Mouse (Mus musculus) heart, postnatal 4 days (tissue): ENCODE measurements at regions not wholly inside any gene's neighbourhood (a gene's known extent, or its start where the extent isn't known, plus 50 kb on each side); places are given as distances from the start of the nearest gene placed in this dataset.

ENCODE experiments used
- DNase-seq: peaks from one replicate; pipeline ENCODE4 v3.0.0; 2021

GRCm38 (mm10) chr10:51792030-51792429, 114.5 kb downstream of the Rfx6 start:
- DNase-seq, result peak; percentile 10

GRCm38 (mm10) chr10:51793876-51794275, 116.3 kb downstream of the Rfx6 start:
- no peak for DNase-seq

GRCm38 (mm10) chr10:51816626-51817025, 139.1 kb downstream of the Rfx6 start:
- DNase-seq, result no peak

GRCm38 (mm10) chr10:51823900-51824299, 146.3 kb downstream of the Rfx6 start:
- no peak for DNase-seq

- DNase-seq, result no peak
Observed at GRCm38 (mm10) chr10:51826431-51826964, 148.9 kb downstream of the Rfx6 start.

GRCm38 (mm10) chr10:51832459-51832858, 154.9 kb downstream of the Rfx6 start:
- no peak for DNase-seq

- DNase-seq, result no peak
Observed at GRCm38 (mm10) chr10:51843099-51843498, 165.5 kb downstream of the Rfx6 start.

- no peak for DNase-seq
Observed at GRCm38 (mm10) chr10:51846287-51846686, 168.7 kb downstream of the Rfx6 start.

- no peak for DNase-seq
Observed at GRCm38 (mm10) chr10:51869409-51869808, 152.9 kb upstream of the Vgll2 start.

GRCm38 (mm10) chr10:51911066-51911691, 111.1 kb upstream of the Vgll2 start:
- DNase-seq, result no peak

- no peak for DNase-seq
Observed at GRCm38 (mm10) chr10:51912096-51912495, 110.2 kb upstream of the Vgll2 start.

- no peak for DNase-seq
Observed at GRCm38 (mm10) chr10:51926644-51927043, 95.7 kb upstream of the Vgll2 start.

GRCm38 (mm10) chr10:51929341-51929740, 93.0 kb upstream of the Vgll2 start:
- no peak for DNase-seq

- no peak for DNase-seq
Observed at GRCm38 (mm10) chr10:51930266-51930665, 92.0 kb upstream of the Vgll2 start.

- peak; percentile 12 for DNase-seq
Observed at GRCm38 (mm10) chr10:51930696-51931095, 91.6 kb upstream of the Vgll2 start.

GRCm38 (mm10) chr10:51935482-51935881, 86.8 kb upstream of the Vgll2 start:
- no peak for DNase-seq

- no peak for DNase-seq
Observed at GRCm38 (mm10) chr10:51941192-51941591, 81.1 kb upstream of the Vgll2 start.

GRCm38 (mm10) chr10:51945701-51946100, 76.6 kb upstream of the Vgll2 start:
- DNase-seq, result peak; percentile 23

GRCm38 (mm10) chr10:51946189-51946588, 76.1 kb upstream of the Vgll2 start:
- no peak for DNase-seq

- DNase-seq, result no peak
Observed at GRCm38 (mm10) chr10:51946881-51947280, 75.4 kb upstream of the Vgll2 start.

- DNase-seq, result no peak
Observed at GRCm38 (mm10) chr10:51950016-51950415, 72.3 kb upstream of the Vgll2 start.

GRCm38 (mm10) chr10:51952021-51952420, 70.3 kb upstream of the Vgll2 start:
- no peak for DNase-seq

GRCm38 (mm10) chr10:51956493-51956892, 65.8 kb upstream of the Vgll2 start:
- DNase-seq, result no peak

- DNase-seq, result no peak
Observed at GRCm38 (mm10) chr10:51961497-51961896, 60.8 kb upstream of the Vgll2 start.

GRCm38 (mm10) chr10:51963671-51964070, 58.6 kb upstream of the Vgll2 start:
- DNase-seq, result peak; percentile 22
